Mouse (Mus musculus) mature B cell (primary cell): ENCODE data around the gene Med13.
"Not testable (repeated sequence)": the region's sequence is repeated elsewhere in the genome, so short reads cannot be mapped to it uniquely, and the experiment has no call there.

Source experiments
- in situ Hi-C: fragments of 300-500 bp; cut with MboI; formaldehyde crosslinking; loops from 2 replicates; pipeline ENCODE4 v1.14.3; 2019

Med13 gene

DNA sequence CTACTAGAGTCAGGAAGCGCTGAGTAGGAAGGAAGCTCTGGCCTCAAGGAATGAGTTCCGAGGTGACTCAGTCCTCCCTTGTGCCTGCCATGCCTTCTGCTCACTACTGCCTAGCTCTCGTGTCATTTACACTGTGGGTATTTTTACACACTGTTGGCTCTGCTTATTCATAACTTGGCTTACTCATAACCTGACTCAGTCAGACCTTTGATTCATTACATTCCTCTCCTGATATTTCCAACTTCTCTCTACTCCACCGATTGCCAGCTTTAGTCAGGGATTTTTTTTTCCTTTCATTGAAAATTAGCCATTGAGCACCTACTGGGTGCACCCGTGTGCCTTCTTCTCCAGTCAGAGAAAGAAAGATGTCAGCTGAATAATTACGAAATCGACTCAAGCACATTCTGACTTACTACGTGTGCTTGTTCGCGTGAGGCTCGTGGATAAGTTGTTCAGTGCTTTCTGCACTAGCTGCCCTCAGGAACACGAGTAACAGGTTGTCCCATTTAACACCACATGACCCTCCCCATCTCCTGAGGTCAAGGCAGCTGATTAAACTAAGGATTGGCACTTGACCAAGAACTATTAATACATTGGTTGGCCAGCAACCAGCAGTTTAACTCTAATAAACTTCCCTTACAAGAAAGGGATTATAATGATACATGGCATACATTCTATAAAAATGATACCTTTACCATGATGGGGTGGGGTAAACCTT lies 23.3 kb upstream of the Med13 start:
- in situ Hi-C loops: no loop called here

DNA sequence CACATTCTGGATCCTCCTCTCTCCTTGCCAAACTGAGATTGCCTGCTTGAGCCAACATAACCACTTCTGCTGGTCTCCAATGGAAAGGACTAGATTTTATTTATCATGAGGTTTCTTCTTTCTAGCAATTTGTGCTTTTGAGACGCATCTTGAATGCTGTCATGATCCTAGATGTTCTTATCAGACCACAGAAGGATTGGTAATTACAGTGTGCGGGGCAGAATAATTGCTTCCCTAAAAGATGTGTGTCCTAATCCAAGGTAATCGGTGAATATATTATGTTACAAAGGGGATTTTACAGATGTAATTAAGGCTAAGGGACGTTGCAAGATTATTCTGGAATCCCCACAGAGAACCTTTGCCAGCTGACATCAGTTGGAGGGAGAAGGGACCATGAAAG lies 21.6 kb upstream of the Med13 start:
- in situ Hi-C loops: no loop called here

DNA sequence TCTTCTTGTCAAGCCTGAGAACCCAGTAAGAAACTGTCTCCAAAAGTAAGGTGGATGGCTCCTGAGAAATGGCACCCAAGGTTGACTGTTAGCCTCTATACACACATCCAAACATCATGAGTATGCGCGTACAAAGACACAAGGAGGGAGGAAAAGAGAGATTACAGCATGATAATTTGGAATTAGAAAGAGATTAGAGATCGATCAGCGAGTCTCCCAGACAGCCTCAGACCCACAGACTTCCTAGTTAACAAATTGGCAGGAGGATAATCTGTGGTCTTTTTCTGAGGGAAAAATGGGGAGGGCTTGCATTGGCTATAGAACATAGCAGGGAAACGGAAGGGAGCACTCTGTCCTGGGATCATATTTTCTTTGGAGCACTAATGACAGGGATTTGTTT lies 20.4 kb upstream of the Med13 start:
- in situ Hi-C loops: no loop called here

GRCm38 (mm10) chr11:86376707-86377106 lies 19.3 kb upstream of the Med13 start:
- in situ Hi-C loops: no loop called here

GRCm38 (mm10) chr11:86375086-86375485 lies 17.7 kb upstream of the Med13 start:
- in situ Hi-C loops: no loop called here

DNA sequence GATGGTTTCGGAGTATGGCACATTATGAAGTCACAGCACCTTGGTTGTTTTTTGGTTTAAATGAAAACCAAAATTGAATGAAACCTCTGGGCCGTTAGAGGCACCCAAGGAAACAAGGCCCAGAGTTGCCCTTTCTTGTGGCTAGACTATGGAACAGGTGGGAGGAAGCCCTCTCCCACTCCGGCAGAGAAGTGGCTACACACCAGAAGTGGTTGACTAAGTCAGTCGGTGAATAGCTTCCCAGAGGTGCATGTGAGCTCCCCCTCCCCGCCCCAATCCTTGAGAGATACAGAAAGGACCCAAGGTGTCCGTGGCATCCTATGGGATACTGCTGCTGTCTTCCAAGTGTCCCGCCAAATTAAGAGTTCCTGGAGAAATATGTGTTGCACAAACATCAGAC lies 13.9 kb upstream of the Med13 start:
- in situ Hi-C loops: no loop called here

DNA sequence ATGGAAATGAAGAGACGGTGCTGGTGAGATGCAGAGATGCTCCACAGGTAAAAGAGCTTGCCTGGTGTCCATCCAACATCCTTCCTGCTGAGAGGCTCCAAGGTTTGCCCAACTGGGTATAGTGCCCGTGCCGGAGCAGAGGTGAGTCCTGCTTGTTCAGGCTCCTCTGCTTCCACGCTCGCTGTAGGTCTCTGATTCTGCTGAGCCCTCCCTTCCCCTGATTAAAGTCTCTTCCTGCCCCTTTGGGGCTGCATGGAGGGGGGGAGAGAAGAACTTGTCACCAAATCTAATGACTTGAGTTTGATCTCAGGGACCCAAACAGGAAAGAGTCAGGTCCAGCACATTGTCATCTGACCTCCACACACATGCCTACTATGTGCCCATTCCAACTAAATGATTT lies 12.5 kb upstream of the Med13 start:
- in situ Hi-C loops: no loop called here

- in situ Hi-C loops: no loop called here
These were observed 11.6 kb upstream of the Med13 start for GRCm38 (mm10) chr11:86369003-86369402.

DNA sequence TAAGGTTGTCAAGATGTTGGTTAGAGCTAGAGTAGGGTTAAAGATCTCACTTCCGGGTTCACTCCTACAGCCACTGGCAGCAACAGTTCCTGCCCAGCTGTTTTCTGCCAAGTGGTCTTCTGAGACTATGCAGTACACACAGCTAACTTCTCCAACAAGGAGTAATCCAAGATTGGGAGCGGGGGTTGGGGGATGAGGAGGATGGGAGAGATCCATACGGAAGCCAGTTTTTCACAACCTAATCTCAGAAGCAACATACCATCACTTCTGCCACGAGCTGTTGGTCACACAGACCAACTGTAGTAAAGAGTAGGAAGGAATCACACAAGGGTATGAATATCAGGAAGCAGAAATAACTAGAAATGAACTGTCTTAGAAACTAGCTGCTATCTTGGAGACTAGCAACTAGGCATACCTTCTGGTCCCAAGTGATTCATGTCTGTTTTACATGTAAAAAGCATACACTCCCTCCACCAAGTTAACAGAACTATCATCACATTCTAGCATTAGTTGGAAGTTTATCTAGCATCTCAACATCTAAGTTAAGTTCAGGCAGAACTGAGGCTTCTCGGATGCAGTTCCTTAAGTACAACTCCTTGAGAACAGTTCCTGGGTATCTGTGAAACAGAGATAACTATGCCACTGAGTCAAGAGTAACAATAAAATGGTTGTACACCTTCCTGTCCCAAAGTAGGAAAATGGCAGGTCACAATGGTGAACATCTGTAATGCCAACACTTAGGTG lies 7.5 kb upstream of the Med13 start:
- in situ Hi-C loops: no loop called here

GRCm38 (mm10) chr11:86357984-86358528 lies 654 bp upstream of the Med13 start:
- in situ Hi-C loops: no loop called here

DNA sequence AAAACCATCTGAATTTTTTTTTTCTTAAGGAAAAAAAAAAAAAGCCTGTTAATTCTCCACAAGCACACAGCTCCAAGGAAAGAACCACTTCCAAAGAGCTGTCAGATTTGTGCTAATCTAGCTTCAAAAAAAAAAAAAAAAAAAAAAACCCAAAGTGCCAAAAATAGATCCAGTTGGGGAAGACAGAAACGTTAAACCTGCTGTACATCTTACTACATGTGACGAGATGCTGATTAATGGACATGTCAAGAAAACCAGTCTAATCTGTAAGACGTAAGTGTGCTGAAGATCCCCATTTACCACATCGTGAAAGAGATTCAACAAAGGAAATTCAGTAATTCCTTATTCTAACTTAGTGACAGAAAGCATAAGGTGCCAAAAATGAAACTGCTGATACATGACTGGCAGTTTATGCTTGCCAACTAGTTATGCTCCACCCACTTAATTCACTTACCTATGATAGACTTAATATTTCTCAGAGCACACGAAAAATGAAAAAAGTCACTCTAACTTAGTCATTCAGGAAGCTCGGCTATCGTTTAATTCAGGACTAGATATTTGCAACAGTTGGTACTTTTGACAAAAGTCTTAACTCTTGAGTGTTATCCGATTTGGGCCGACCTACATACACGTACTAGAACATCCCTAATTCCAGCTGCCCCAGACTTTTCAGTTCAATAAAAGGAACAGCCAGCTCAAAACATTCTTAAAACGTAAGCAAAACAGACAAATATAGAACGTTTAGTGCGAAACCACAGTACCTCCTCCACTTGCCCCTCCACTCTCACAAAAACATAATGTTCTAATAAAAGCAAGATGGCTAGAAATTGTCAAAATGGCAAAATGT lies 1.2 kb downstream of the Med13 start:
- in situ Hi-C loops: no loop called here

- in situ Hi-C loops: no loop called here
These were observed 3.8 kb downstream of the Med13 start for GRCm38 (mm10) chr11:86353586-86353985.

GRCm38 (mm10) chr11:86351766-86352315 lies 5.6 kb downstream of the Med13 start:
- in situ Hi-C loops: no loop called here

- in situ Hi-C loops: no loop called here
These were observed 6.7 kb downstream of the Med13 start for GRCm38 (mm10) chr11:86350636-86351138.

DNA sequence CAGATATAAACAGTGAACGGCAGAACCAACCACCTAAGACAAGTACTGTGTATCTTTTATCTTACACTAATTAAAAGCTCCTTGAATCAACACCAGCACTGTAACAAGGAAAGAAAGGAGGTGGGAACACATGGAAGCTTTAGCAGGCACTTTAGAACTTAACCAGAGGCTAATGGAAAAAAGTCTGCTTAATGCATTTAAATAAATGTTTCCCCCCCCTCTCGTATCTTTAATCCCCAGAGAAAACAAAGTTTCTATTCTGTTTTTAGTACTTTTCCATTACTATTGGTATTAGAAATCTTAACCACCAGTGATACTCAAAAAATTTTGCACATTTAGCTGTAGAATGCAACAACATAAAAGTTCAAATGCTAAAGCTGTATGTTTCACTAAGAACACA lies 8.1 kb downstream of the Med13 start:
- in situ Hi-C loops: no loop called here

DNA sequence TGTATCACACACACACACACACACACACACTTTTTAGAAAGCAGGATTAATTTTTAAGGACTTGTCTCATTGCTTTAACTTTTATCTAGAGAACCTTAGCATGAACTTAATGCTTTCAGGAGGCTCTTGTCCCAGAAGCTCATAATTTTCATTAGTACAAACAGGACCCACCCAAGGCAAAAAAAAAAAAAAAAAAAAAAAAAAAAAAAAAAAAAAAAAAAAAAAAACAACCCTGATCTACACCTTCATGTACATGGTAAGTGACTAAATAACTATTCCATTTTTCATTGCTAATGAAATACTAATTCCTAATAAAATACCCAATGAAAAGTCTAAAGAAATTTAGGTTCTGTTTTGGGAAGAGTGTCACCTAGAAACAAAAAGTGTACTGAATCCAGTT lies 8.5 kb downstream of the Med13 start:
- in situ Hi-C loops: no loop called here

GRCm38 (mm10) chr11:86347387-86348122 lies 9.8 kb downstream of the Med13 start:
- in situ Hi-C loops: no loop called here

DNA sequence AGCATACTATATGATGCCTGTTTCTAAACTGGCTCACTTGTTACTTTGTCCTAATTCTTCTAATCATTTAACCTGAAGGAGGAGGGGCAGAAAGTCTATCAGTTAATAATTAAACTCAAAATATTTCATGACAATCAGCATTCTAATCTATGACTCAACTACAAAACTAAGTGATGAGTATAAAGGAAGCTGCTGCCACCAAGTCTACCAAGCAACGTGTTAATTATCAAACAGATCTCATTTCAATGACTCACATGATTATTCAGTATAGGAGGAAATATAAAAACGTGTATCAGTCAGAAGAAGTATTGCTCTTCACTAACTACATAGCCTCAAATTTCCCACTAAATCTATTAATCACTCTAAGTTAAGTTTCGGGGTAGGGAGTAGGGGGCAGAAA lies 10.9 kb downstream of the Med13 start:
- in situ Hi-C loops: no loop called here

DNA sequence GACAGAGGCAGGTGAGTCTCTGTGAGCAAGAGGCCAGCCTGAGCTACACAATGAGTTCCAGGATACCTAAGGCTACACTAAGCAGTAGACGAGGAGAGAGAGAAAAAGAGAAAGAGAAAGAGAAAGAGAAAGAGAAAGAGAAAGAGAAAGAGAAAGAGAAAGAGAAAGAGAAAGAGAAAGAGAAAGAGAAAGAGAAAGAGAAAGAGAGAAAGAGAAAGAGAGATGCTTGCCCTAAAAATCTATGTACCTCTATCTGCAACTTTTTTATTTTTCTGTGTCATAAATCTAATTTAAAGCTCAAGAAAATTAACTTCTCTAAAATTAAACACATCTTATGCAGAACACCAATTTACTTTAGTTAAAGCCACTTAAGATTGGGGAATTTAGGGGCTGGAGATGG lies 12.5 kb downstream of the Med13 start:
- in situ Hi-C loops: not testable (repeated sequence)

DNA sequence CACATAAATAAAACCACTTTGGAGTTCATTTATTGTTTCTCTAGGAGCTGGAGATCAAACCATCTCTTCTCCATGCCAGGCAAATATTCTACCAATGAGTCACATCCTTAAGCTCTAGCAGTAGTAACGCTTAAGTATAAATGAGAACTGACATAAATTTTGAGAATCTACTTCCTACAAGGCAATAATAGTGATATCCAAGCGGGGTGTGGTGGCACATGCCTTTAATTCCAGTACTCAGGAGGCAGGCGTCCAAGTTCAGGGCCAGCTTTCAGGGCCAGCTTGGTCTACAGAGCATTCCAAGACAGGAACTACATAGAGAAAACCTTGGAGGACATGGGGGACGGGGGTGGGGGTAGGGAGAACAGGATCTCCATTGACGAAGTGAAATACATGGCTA lies 33.2 kb downstream of the Med13 start:
- in situ Hi-C loops: no loop called here

GRCm38 (mm10) chr11:86314992-86315391 lies 42.4 kb downstream of the Med13 start:
- in situ Hi-C loops: not testable (repeated sequence)
